ENCODE assay signal across 14 mouse cellular contexts in genomic region chr17:42418449-42418848, GRCm38 (mm10).
DNase-seq lines count a peak whose midpoint lies in the region.
"Had no signal": no experiment of that assay in that cellular context is flagged by ENCODE, and none has a peak within 500 bp of the region (broad histone marks: within the 10 kb centered on the region; RNA-seq: fewer than 3 reads in every experiment).

No protein-coding gene starts in this region.

- intact Hi-C loops in heart, postnatal 10 days (cut with DNase I) = no loop called here
- intact Hi-C loops in heart, postnatal 25 days (cut with DNase I) = no loop called here

- DNase-seq in heart, postnatal 10 days = peak; percentile 4 to 13
- DNase-seq in heart, postnatal 25 days (ENCODE audit: low spot score) = no peak
- DNase-seq in cerebellum, adult 11 months = peak; percentile 7
- peak; percentile 18 for DNase-seq in cerebellum, adult 8-10 months
- peak; percentile 51 to 64 for DNase-seq in cerebellum, postnatal 36 days
- DNase-seq in gastrocnemius, postnatal 25 days = no peak
- no peak for DNase-seq in adrenal gland, postnatal 25 days
- DNase-seq: adrenal gland, postnatal 10 days; B cell, adult 2 months; gastrocnemius, postnatal 36 days; kidney, adult 8-10 months; kidney, postnatal 10 days; lung, adult 18-20 months; lung, postnatal 10 days had no signal

Comparison
In these comparisons a context has a peak if more than half of its experiments do, and no peak if none do; other contexts are left out.
1. DNase-seq: peak in heart, postnatal 10 days (2 of 2), cerebellum, adult 11 months (single experiment), cerebellum, adult 8-10 months (single experiment) and cerebellum, postnatal 36 days (2 of 2); none in heart, postnatal 25 days (single experiment), gastrocnemius, postnatal 25 days (single experiment) and adrenal gland, postnatal 25 days (single experiment).